Mouse (Mus musculus) adrenal gland, adult 2 months (tissue): Measurements from ENCODE around the gene Ahsa1. TPM values are rescaled to one million over a fixed set of nuclear protein-coding genes. Genes with fewer than 3 reads are reported as not detected.
"Not testable (repeated sequence)": the region's sequence is repeated elsewhere in the genome, so short reads cannot be mapped to it uniquely, and the experiment has no call there.

Experiments
- DNase-seq: peaks from one replicate; pipeline ENCODE4 v3.0.0; 2021
- long read RNA-seq: library from polyadenylated mRNA; stranded (forward); transcript quantifications from one replicate; pipeline ENCODE4 v2.0.0, GENCODE M21; 2021
- polyA plus RNA-seq: library from polyadenylated mRNA; depleted of rRNA; stranded (reverse); fragments of >200 nt; gene quantifications from 2 replicates; pipeline ENCODE4 v1.2.3, GENCODE M21; 2012; rRNA removed
- total RNA-seq, 2 experiments: library from RNA; stranded (reverse); gene quantifications; 2 replicates each; pipeline ENCODE4 v1.2.3; 2021

The Ahsa1 gene
- 100 to 1,000 TPM; 160 to 227 TPM for total RNA-seq
- polyA plus RNA-seq = 33.4 and 41.8 TPM in 2 replicates
- long read RNA-seq, transcript Ahsa1-201 (9 exons, 1,377 nt) = major isoform, 108 of 112 reads
- long read RNA-seq, partial matches to known transcripts = 3 of 112 reads
- long read RNA-seq, other reads (novel, unspliced or antisense) = 1 of 112 reads

- peak; percentile 92 for DNase-seq
Measured at GRCm38 (mm10) chr12:87266108-87266826, at the start of gene Ahsa1, which contains the start of gene Vipas39. Gene Ahsa1 (plus strand): TSS chr12:87266479. Gene Vipas39 (minus strand): TSS chr12:87266256.

- DNase-seq = no peak
Measured at GRCm38 (mm10) chr12:87217596-87217995, 48.7 kb upstream of the Ahsa1 start.

- DNase-seq = no peak
Measured at GRCm38 (mm10) chr12:87219362-87219761, 46.9 kb upstream of the Ahsa1 start.

- DNase-seq = no peak
Measured at GRCm38 (mm10) chr12:87224950-87225349, 41.3 kb upstream of the Ahsa1 start.

- DNase-seq = no peak
Measured at GRCm38 (mm10) chr12:87226801-87227200, 39.5 kb upstream of the Ahsa1 start.

- DNase-seq = no peak
Measured at GRCm38 (mm10) chr12:87229633-87230032, 36.6 kb upstream of the Ahsa1 start.

- no peak for DNase-seq
Measured at GRCm38 (mm10) chr12:87230379-87230895, 35.8 kb upstream of the Ahsa1 start.

- DNase-seq = no peak
Measured at GRCm38 (mm10) chr12:87236882-87237483, 29.3 kb upstream of the Ahsa1 start.

GRCm38 (mm10) chr12:87238632-87239031 lies 27.6 kb upstream of the Ahsa1 start, which contains the start of gene Noxred1:
Gene Noxred1 (minus strand): TSS chr12:87238732.
- no peak for DNase-seq

GRCm38 (mm10) chr12:87250161-87250560 lies 16.1 kb upstream of the Ahsa1 start:
- DNase-seq = no peak

GRCm38 (mm10) chr12:87253878-87254277 lies 12.4 kb upstream of the Ahsa1 start:
- DNase-seq = no peak

GRCm38 (mm10) chr12:87256629-87257028 lies 9.7 kb upstream of the Ahsa1 start:
- DNase-seq = no peak

- no peak for DNase-seq
Measured at GRCm38 (mm10) chr12:87260562-87260961, 5.7 kb upstream of the Ahsa1 start.

GRCm38 (mm10) chr12:87265444-87265843 lies 835 bp upstream of the Ahsa1 start:
- DNase-seq = no peak

- DNase-seq = no peak
Measured at GRCm38 (mm10) chr12:87266827-87267603, 736 bp downstream of the Ahsa1 start.

GRCm38 (mm10) chr12:87267682-87268081 lies 1.4 kb downstream of the Ahsa1 start:
- peak; percentile 32 for DNase-seq

GRCm38 (mm10) chr12:87274853-87275831 lies 8.9 kb downstream of the Ahsa1 start:
- no peak for DNase-seq

GRCm38 (mm10) chr12:87277251-87277650 lies 11.0 kb downstream of the Ahsa1 start:
- DNase-seq = not testable (repeated sequence)

- peak; percentile 19 for DNase-seq
Measured at GRCm38 (mm10) chr12:87278118-87278730, 11.9 kb downstream of the Ahsa1 start.

GRCm38 (mm10) chr12:87279350-87279749 lies 13.1 kb downstream of the Ahsa1 start:
- DNase-seq = peak; percentile 19
